Mouse (Mus musculus) liver, embryonic 15.5 days (tissue): ENCODE measurements around the gene Gm9936. TPM values are rescaled to one million over a fixed set of nuclear protein-coding genes. Genes with fewer than 3 reads are reported as not detected.

Experiments used
- ATAC-seq: fragments of 200-750 bp; cut with Nextera tagmentation; 2 replicates; pipeline ENCODE4 v1.8.0; 2017; ENCODE audit warnings: moderate number of reproducible peaks, mild to moderate bottlenecking, moderate library complexity; ENCODE audit not compliant: insufficient read depth
- H3K27ac ChIP-seq: fragments of 300-500 bp; sonication (generic); replicated peaks from 2 replicates; pipeline ENCODE4 v1.5.1; 2015; ENCODE audit warnings: mild to moderate bottlenecking, inconsistent platforms
- H3K27me3 ChIP-seq: fragments of 300-500 bp; sonication (generic); 2 replicates; pipeline ENCODE4 v1.6.1; 2015; ENCODE audit warnings: mild to moderate bottlenecking, inconsistent platforms
- H3K36me3 ChIP-seq: fragments of 300-500 bp; sonication (generic); replicated peaks from 2 replicates; pipeline ENCODE4 v1.6.1; 2015; ENCODE audit warnings: moderate library complexity, mild to moderate bottlenecking, inconsistent platforms
- H3K4me1 ChIP-seq: fragments of 300-500 bp; sonication (generic); replicated peaks from 2 replicates; pipeline ENCODE4 v1.6.1; 2015; ENCODE audit warnings: inconsistent platforms
- H3K4me2 ChIP-seq: fragments of 300-500 bp; sonication (generic); 2 replicates; pipeline ENCODE4 v1.6.1; 2015; ENCODE audit warnings: moderate library complexity, mild to moderate bottlenecking, inconsistent platforms
- H3K4me3 ChIP-seq: fragments of 300-500 bp; sonication (generic); replicated peaks from 2 replicates; pipeline ENCODE4 v1.5.1; 2015; ENCODE audit warnings: mild to moderate bottlenecking, inconsistent platforms
- H3K9ac ChIP-seq: fragments of 300-500 bp; sonication (generic); 2 replicates; pipeline ENCODE4 v1.6.1; 2015; ENCODE audit warnings: moderate library complexity, mild to moderate bottlenecking, inconsistent platforms
- H3K9me3 ChIP-seq: fragments of 300-500 bp; sonication (generic); replicated peaks from 2 replicates; pipeline ENCODE4 v1.6.1; 2016; ENCODE audit warnings: inconsistent platforms
- WGBS: fragments of 180-500 bp; shearing (Covaris S2); methylation state at CpG from one replicate; pipeline ENCODE4 v1.1.7; 2015; ENCODE audit warnings: mixed read lengths; ENCODE audit not compliant: insufficient replicate concordance; 5-methylcytosine and 5-hydroxymethylcytosine counted together
- microRNA-seq: library from miRNA; unstranded; fragments of <30 nt; microRNA quantifications from one replicate; pipeline ENCODE4, GENCODE M21; 2016
- polyA plus RNA-seq: library from polyadenylated mRNA; unstranded; fragments of >200 nt; fragmentation: Nextera tagmentation; extraction: Ambion mirVana; gene quantifications from 2 replicates; pipeline ENCODE4 v1.2.1, GENCODE M21; 2015

Gene Gm9936
- polyA plus RNA-seq, 1 experiment from 2014 or later: not detected

DNA sequence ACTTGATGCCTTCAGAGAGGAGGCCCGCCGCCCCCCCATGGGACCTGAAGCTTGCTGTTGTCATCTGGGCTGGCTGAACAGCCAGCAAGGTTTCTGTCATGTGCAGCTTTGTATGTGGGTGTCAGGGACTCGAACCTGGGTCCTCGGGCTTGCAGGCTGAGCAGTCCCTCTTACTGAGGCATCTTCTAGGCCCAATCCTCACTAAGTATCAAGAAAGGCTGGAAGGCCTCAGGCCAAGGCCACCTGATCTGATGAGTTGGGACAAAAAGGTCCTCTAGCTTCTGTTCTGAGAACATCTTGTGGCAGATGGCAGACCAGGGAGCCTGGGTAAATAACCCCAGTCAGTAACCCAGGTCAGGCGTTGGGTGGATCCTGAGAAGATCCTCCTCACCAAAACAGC lies 48.7 kb downstream of the Gm9936 start:
- H3K4me2 ChIP-seq: no peak overlapping the region
- peaks cover 17% of the 10 kb centered on the region for H3K36me3 ChIP-seq
- 56% methylated on average over 5 of the region's 5 CpGs for WGBS
- peaks cover 69% of the 10 kb centered on the region for H3K4me1 ChIP-seq
- H3K27me3 ChIP-seq: no peaks in the 10 kb centered on the region
- ATAC-seq: no peak
- H3K9ac ChIP-seq: no peak overlapping the region
- H3K27ac ChIP-seq: peak overlapping the region; percentile 51; the same call in 1 of the 2 replicates
- no peak overlapping the region for H3K4me3 ChIP-seq
- no peaks in the 10 kb centered on the region for H3K9me3 ChIP-seq

DNA sequence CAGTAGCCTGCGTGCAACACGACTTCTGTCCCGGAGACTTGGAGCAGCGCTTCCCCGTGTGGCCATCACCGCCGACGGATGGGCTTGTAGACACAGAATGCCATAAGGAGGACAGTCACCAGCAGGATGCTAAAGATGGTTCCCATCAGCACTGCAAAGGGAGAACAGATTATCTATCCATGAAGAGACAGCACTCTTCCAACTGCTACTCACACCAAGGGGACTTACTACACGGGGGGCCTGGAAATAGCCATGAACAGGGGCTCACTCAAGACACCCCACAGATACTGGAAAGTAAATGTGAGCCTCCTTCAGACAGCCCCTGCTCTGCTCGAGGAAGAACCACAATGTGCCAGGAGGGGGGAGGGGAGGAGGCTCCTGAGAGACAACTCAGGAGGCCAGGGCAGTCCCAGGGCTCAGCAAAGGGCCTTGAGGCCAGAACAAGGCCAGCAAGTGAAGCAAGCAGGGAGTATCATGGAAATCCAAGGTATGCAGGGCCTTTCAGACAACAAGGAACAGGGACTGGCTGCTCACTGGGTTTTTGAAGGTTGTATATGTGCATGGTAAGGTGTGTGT lies 49.2 kb downstream of the Gm9936 start:
- no peak for ATAC-seq
- Histone ChIP-seq H3K4me3 (no peak overlapping the region), H3K27me3 (no peaks in the 10 kb centered on the region), H3K4me1 (peaks cover 69% of the 10 kb centered on the region), H3K4me2 (no peak overlapping the region), H3K27ac (peak overlapping the region; percentile 51; the same call in 1 of the 2 replicates), H3K9ac (no peak overlapping the region), H3K9me3 (no peaks in the 10 kb centered on the region), H3K36me3 (peaks cover 23% of the 10 kb centered on the region)
- WGBS: 75% methylated on average over 10 of the region's 10 CpGs

DNA sequence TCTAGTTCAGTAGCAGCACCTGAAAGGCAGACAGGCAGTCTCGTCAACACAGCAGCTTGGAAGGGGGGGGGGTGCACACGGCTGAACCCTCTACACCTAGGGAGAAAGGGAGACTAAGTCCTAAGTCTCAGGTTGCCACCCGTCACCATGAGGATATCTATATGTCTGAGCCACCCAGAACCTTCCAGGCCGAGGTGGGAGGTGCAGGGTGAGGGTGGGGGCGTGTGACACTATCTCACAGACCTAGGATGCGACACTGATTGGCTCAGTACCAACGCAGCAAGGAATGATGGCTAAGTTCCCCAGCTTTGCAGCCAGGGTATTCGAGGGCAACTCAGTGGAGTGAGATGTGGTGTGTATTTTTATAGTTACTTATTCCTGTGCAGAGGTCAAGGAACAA lies 50.1 kb downstream of the Gm9936 start:
- Histone ChIP-seq H3K27me3 (no peaks in the 10 kb centered on the region), H3K4me3 (no peak overlapping the region), H3K36me3 (peaks cover 32% of the 10 kb centered on the region), H3K4me2 (no peak overlapping the region), H3K9me3 (no peaks in the 10 kb centered on the region), H3K27ac (peak overlapping the region; percentile 76), H3K9ac (no peak overlapping the region), H3K4me1 (peaks cover 66% of the 10 kb centered on the region)
- ATAC-seq: peak; percentile 48; the same call in 1 of the 2 replicates
- WGBS: 30% methylated on average over 8 of the region's 8 CpGs

DNA sequence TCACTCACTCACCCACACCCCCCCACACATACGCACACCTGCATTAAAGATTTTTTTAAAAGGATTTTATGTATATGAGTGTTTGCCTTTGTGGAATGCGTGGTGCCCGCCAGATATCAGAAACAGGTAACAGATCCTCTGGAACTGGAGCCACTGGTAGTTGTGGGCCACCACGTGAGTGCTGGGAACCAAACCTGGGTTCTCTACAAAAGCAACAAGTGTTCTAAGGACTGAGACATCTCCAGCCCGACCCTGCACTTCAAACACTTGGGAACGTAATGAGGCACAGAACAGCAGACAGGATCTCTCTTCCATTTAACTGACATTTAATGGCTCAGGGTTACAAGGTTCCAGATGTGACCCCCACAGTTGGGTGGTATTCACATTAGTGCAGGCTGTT lies 50.6 kb downstream of the Gm9936 start:
- peaks cover 37% of the 10 kb centered on the region for H3K36me3 ChIP-seq
- H3K9ac ChIP-seq: no peak overlapping the region
- peak overlapping the region; percentile 54 for H3K4me2 ChIP-seq
- H3K4me1 ChIP-seq: peaks cover 61% of the 10 kb centered on the region
- H3K9me3 ChIP-seq: no peaks in the 10 kb centered on the region
- ATAC-seq: no peak
- H3K27ac ChIP-seq: peak overlapping the region; percentile 76
- WGBS: 33% methylated on average over 6 of the region's 6 CpGs
- no peaks in the 10 kb centered on the region for H3K27me3 ChIP-seq
- no peak overlapping the region for H3K4me3 ChIP-seq

DNA sequence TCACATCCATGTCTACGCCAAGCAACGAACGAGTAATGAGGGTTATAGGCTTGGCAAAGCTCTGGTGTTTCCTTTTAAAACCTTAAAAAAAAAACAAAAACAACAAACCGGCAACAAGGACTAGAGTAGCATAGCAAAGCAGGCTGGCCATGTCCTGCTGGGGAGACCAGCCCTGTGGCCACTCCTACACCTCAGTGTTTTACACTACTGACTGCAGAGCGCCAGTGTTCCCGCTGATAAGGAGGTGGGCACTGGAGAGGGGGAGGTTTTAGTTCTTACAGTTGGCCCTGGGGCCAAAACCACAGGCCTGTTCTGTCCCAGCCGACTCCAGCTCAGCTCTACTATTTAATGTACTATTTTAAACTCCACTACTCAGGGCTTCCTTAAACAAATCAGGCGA lies 51.0 kb downstream of the Gm9936 start:
- Histone ChIP-seq H3K9me3 (no peaks in the 10 kb centered on the region), H3K4me3 (peak overlapping the region; percentile 9; the same call in 1 of the 2 replicates), H3K4me2 (peak overlapping the region; percentile 54), H3K27ac (peak overlapping the region; percentile 76), H3K9ac (peak overlapping the region; percentile 36), H3K27me3 (no peaks in the 10 kb centered on the region), H3K4me1 (peaks cover 57% of the 10 kb centered on the region), H3K36me3 (peaks cover 41% of the 10 kb centered on the region)
- WGBS: 18% methylated on average over 8 of the region's 8 CpGs
- peak; percentile 82 for ATAC-seq

DNA sequence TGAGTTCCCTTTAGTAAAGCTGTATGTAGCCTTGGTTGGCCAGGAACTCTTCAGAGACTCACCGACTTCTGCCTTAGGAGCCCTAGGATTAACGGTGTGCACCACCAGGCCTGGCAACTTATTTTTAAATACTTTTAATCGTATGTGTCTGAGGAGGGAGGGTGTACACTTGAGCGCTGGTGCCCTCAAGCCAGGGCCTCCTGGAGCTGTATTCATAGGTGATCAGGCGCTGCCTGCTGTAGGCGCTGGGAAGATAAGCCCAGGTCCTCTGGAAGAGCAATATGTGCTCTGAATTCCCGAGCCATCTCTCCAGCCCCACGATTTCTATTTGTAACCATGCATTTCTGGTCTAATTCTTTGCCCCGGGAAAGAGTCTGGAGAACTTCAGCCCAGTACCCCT lies 51.4 kb downstream of the Gm9936 start:
- WGBS: 15% methylated on average over 9 of the region's 9 CpGs
- no peaks in the 10 kb centered on the region for H3K27me3 ChIP-seq
- H3K9ac ChIP-seq: peak overlapping the region; percentile 36
- peaks cover 53% of the 10 kb centered on the region for H3K4me1 ChIP-seq
- H3K27ac ChIP-seq: peak overlapping the region; percentile 76
- H3K4me2 ChIP-seq: peak overlapping the region; percentile 54
- peak overlapping the region; percentile 9; the same call in 1 of the 2 replicates for H3K4me3 ChIP-seq
- peak; percentile 68 for ATAC-seq
- H3K9me3 ChIP-seq: no peaks in the 10 kb centered on the region
- H3K36me3 ChIP-seq: peaks cover 44% of the 10 kb centered on the region

DNA sequence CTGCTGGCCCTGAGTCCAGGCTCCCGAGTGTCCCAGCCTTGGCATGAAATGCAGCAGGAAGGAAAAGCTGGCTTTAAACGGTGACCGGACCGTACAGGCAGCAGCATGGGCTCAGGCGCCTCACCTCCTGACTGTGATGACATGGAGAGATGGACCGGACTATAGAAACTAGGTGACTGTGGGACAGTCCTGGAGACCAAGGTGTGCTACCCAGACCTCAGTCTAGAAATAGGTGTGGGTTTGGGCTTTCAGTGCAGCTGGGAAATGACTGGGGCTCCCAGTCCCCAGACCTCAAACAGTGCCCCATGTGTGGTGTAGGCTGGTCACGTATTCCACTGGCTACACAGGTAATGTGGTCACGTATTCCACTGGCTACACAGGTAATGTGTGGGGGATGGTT lies 51.8 kb downstream of the Gm9936 start:
- H3K4me2 ChIP-seq: peak overlapping the region; percentile 54
- peak overlapping the region; percentile 76 for H3K27ac ChIP-seq
- H3K4me1 ChIP-seq: peaks cover 55% of the 10 kb centered on the region
- H3K36me3 ChIP-seq: peaks cover 49% of the 10 kb centered on the region
- no peak overlapping the region for H3K4me3 ChIP-seq
- H3K9ac ChIP-seq: peak overlapping the region; percentile 36; the same call in 1 of the 2 replicates
- H3K9me3 ChIP-seq: no peaks in the 10 kb centered on the region
- no peaks in the 10 kb centered on the region for H3K27me3 ChIP-seq
- WGBS: 53% methylated on average over 8 of the region's 8 CpGs
- no peak for ATAC-seq

Small RNA genes lying within 50 kb of the gene (microRNA-seq; reads per million reads assigned to microRNA genes)
- 13.2 reads per million, percentile 30 among the genes with 10 or more reads in this experiment for gene Mir6240

Other genes starting within 250 kb of the Gm9936 start
- gene Trpv4, start 200.3 kb downstream of the Gm9936 start, polyA plus RNA-seq: 0.24 and 0.33 TPM in 2 replicates
- 36.2 and 36.8 TPM in 2 replicates for gene Gltp, start 167.7 kb downstream of the Gm9936 start, polyA plus RNA-seq
- 2.9 and 3.2 TPM in 2 replicates for gene Tchp, start 150.9 kb downstream of the Gm9936 start, polyA plus RNA-seq
- gene Ankrd13a, start 84.0 kb downstream of the Gm9936 start, polyA plus RNA-seq: 41.0 and 42.8 TPM in 2 replicates
- 16.3 and 16.5 TPM in 2 replicates for gene Git2, start 83.2 kb downstream of the Gm9936 start, polyA plus RNA-seq
- 21.3 and 21.4 TPM in 2 replicates for gene 1500011B03Rik, start 35.2 kb downstream of the Gm9936 start, polyA plus RNA-seq
- gene 4930519G04Rik, start 5.0 kb downstream of the Gm9936 start, polyA plus RNA-seq: not detected in 2 replicates
- gene Oasl2, start 38.3 kb upstream of the Gm9936 start, polyA plus RNA-seq: 3.5 and 3.8 TPM in 2 replicates
- gene Oasl1, start 64.6 kb upstream of the Gm9936 start, polyA plus RNA-seq: 0.51 and 0.88 TPM in 2 replicates
- 10.2 and 12.3 TPM in 2 replicates for gene 2210016L21Rik, start 83.5 kb upstream of the Gm9936 start, polyA plus RNA-seq
- 3.8 and 4.3 TPM in 2 replicates for gene Hnf1a, start 112.4 kb upstream of the Gm9936 start, polyA plus RNA-seq
- gene Sppl3, start 152.5 kb upstream of the Gm9936 start, polyA plus RNA-seq: 7.9 and 12.1 TPM in 2 replicates
- gene Gm10401, start 239.6 kb upstream of the Gm9936 start, polyA plus RNA-seq: 7.9 and 11.4 TPM in 2 replicates